Mouse (Mus musculus): ENCODE data around the gene Jmy.

The Jmy gene

DNA sequence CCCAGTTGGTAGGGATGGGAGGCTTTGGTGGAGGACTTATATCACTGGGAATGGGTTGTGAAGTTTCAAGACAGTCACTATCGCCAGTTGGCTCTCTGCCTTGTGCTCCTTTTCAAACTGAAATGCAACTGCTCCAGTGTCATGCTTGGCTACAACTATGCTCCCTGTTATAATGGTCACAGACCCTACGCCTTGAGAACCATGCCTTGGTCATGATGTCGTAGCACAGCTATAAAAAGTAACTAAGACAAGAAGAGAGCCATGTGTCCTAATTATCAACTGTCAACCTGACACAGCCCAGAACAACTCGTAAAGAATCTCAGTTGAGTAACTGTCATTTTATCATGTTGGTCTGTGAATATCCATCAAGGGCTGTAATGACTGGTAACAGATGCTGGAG is 41.0 kb downstream of the Jmy start:
- DNase-seq: peak; percentile 5 to 21

DNA sequence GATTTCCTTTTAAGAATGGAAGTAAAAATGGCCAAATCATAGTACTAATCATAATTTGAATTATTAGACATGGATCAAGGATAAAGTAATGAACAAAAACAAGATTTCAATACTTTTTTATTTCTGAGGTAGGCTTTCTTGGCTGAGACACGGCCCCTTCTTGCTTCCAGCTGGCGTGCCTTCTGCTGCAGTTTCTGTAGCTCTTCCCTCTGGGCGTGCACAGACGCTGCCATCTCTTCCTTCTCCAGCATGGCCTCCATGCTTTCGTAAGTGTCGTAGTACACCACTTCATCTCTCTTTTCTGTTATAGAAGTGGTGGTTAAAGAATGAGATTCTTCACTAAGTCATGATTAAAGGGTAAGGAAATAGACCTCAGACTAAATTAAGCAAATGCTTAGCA is 46.3 kb downstream of the Jmy start:
- DNase-seq: no peak

DNA sequence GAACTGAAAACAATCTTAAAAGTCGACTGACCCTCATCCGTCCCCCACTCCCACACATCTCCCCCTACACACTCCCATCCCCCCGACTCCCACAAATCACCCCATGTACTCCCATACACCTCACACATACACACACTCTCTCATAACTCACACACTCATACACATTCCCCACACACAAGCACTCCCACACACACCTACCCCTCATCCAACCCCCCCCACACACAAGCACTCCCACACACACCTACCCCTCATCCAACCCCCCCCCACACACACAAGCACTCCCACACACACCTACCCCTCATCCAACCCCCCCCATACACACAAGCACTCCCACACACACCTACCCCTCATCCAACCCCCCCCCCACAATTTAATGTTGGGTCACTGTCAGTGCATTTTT is 59.4 kb downstream of the Jmy start:
- DNase-seq: no peak

DNA sequence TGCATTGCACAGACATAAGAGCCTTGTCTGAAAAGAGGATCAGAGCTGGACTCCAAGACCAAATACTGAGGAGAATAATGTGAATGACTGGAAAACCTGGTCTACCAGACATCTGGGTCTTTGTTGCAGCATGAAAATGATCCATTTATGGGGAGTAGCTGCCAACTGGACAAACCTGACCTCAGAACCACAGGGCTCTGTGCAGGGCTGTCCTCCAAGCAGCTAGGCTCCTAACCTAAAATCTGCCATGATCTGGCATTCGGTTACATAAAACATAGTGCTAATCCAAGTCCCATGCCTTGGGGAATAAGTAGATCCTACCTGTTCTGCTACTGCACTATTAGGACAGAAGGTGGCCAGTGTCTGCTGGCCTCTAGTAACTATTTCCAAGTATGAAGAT is 70.4 kb downstream of the Jmy start:
- no peak for DNase-seq

DNA sequence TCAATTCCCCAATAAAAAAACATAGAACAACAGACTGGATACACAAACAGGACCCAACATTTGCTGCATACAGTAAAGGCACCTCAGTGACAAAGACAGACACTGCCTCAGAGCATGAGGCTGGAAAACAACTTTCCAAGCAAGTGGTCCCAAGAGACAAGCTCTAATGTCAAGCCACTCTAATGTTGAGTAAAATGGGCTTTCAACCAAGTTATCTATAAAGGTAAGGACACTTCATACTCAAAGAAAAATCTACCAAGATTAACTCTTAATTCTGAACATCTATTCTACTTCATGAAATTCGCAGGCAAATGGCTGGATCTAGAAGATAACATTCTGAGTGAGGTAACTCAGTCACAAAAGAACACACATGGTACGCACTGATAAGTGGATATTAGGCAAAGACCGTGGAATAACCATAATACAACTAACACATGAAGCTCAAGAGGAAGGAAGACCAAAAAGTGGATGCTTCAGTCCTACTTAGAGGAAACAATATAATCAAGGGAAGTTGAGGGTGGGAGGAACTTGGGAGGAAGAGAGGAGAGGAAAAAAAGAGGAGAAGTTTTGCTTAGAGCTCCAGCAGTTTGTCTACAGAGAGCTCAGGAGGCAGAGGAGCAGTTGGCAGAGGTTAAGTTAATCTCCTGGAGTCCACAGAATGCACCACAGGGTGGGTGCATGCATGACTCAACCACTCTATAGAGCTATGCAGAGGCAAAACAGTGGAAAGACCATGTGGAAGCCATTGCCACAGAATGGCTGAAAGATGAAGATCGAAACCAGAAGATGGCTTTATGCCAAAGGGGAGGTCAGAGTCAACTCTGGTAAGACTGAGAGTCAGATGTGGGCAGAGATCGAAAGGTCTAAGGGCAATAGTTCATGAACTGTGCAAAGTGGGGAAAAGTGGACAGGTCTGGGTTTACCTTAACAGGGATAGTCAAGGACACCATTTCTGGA is 71.4 kb downstream of the Jmy start:
- DNase-seq: no peak

DNA sequence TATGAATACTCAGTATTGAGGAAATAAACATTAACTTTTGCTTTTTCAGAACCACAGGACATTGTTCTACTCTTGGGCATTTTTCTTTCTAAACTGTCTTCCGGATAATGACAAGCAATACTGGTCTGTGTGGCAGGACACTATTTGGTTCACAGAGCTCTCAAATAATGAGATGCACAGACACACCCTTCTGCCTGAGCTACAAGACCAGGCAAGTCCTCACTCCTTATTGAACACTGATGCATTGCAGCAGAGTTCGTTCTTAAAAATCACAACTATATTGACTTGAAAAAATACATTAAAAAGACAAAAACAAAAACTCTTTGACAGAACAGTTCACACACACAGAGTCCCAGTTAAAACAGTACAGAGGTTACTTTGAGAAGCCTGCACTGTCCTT is 76.4 kb downstream of the Jmy start:
- DNase-seq: no peak

DNA sequence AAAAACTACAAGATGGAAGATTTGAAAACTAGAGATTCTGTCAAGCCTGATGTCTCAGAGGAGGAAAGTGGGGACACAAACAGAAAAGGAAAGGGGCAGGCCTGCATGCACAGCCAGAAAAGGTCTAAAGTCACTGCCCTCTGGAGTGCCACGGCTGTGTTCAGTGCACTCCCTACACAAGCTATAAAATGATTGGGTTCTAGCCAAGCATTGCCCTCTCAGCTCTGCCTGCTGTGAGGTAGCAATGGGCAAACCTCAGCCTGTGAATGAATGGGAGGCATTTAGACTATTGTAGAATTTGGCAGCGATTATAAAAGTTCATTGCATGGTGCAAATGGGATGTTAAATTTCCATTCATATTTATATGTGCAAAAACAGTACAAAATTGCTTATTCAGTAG is 79.8 kb downstream of the Jmy start:
- DNase-seq: no peak

DNA sequence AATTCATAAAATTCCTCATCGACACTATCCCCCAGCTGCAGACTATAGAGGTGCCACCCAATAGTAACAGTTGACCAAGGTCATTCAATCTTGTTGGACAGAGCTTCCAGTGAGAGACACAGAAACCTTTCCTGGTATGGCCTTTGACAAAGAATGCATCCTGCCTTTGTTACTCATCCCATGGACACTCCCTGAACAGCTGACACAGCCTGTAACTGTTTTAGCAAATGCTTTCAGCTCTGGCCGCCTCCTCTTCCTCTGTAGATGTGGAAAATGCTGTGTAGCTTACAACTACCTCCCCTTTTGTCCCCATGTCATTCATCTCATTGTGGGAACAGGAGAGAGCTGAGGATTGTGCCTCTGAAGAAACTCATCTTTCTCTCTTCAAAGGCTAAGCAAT is 81.3 kb downstream of the Jmy start:
- DNase-seq: no peak

DNA sequence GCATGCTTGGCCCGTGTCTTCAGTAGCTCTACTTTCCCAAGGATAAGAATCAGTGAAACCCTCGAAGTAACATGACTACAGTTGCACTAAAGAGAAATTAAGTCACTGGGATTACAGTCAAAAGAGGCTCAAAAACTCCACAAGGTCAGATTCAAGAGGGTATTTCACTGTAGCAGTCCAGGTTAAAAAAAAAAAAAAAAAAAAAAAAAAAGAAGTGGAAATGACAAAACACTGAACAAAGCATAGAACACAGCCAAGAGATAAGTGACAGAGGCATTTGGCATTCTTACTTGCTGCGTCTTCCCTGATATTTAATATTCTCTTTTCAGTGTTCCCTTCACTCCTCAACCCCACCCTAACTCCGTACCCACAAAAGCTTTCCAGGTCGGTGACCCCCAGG is 84.6 kb downstream of the Jmy start:
- DNase-seq: no peak

DNA sequence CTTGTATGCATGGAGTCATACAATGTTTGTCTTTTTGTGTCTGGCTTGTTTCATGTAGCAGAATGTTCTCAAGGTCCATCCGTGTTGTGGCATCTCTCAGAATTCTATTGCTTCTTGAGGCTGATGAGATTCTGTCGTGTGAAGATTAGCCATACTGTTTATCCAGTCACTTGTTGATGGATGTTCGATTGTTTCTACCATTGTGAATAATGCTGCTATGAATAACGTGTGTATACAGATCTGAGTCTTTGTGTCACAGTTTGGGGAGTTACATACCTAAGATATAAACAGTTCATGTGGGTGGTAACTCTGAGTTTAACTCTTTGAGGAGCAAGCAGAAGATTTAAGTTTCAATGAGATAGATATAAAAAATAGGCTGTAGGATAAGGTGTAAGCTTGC is 89.3 kb downstream of the Jmy start:
- no peak for DNase-seq

DNA sequence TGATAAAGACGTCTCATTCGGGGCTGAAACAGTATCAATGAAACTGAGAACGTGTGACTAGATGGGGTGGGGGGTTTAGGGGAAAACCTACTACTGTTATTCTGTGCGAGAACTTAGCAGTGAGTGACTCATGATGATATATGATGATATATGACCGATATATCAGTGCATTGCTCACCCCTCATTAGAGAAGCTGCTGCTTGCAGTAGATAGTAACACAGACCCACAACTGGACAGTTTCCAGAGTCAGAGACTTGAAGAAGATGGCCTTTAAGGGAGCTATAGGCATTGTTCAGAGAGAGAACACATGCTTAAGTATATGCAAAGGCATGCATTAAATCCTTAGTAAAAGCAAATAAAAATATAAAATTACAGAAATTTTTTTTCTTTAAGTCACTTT is 92.8 kb downstream of the Jmy start:
- no peak for DNase-seq

DNA sequence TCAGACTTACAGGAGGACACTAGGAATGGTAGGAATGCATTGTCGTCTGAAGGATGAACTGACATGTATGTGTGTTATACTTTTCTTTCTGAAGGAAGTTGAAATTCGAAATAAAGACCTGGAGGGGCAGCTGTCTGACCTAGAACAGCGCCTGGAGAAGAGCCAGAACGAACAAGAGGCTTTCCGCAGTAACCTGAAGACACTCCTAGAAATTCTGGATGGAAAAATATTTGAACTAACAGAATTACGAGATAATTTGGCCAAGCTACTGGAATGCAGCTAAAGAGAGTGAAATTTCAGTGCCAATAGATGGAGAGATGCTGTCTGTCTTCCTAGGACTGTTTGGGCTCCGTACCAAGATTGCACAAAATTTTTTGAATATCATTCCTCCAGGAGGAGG is 97.7 kb downstream of the Jmy start:
- no peak for DNase-seq

DNA sequence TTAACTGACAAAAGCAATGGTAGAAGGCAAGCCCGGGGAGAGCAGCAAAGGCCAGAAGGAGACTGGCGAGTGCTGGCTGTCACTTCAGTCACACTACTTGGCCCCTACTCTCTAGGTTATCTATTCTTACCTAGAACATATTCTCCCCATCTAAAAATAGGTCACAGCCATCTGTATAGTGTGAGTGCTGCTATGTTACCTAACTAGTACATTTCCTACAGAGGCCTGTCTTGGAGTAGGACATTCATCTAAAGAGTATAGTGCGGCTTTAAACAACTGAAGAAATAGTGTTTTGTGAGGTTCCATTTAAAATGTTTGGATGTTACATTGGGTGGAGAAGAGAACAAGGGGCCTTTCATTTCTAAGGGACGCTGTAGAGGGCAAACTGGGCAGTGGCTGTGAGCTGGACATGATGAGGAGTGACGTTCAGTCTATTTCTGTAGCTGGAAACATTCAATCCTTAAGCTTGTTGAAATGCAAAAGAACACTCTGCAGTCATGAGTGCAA is 99.8 kb downstream of the Jmy start:
- DNase-seq: no peak

DNA sequence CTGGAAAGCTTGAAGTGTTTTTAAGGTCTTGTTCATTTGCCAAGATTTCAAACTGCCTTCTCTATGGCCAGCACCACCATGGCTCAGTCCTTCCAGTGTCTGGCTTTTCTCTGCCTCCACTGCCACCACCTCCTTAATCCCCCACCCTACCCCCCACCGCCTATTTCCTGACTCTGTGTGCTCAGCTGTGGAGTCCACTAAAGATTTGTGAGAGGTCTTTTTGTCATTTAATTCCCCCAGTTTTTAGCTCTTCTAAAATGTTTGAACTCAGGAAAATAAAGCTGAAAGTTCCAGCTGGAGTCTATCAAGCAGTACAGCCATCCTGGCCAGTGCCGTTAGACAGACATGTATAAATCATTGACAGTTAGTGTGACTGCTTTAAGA is 110.4 kb downstream of the Jmy start:
- DNase-seq: peak in 1 of 2 experiments; percentile 26

DNA sequence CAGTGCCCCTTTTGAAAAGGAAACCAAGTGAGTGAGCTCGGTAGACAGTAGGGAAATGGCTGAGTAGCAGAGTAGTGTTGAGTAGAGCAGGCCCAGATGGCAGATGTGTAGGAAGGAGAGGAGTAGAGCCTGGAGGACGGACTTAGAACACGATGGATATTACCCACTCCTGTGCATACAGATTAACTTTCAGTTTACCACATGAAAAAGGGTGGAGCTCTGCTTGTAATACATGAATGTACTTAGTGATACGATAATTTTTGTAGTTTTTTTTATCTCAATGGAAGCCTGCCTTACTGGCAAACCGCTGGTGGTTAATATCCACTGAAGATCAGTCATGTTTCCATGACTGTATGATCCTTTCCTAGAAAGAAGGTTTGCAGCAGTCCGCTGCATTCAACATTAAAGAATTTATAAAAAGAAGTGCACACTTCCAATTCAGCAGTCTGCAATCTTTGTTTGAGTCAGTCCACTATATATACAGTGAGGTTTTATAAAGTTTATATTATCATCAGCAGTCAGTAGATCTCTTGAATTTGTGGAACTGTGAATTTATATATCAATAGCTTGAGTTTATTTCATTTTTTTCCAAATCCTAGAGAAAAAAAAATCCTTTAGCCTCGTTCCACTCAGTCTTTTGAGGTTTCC is 110.9 kb downstream of the Jmy start:
- no peak for DNase-seq

DNA sequence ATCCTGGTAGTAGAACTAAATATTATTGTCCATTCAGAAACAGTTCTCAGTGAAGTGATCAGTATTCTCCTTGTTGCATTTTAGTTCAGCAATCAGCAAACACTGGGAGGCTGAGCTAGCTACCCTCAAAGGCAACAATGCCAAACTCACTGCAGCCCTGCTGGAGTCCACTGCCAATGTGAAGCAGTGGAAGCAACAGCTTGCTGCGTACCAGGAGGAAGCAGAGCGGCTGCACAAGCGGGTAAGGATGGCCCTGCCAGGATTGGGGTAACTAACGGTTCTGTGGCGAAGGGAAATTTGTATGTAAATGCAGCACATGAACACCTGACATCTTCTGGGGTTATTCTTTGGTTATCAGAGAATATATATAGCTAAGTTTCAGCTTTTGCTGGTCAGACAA is 112.2 kb downstream of the Jmy start:
- DNase-seq: no peak

DNA sequence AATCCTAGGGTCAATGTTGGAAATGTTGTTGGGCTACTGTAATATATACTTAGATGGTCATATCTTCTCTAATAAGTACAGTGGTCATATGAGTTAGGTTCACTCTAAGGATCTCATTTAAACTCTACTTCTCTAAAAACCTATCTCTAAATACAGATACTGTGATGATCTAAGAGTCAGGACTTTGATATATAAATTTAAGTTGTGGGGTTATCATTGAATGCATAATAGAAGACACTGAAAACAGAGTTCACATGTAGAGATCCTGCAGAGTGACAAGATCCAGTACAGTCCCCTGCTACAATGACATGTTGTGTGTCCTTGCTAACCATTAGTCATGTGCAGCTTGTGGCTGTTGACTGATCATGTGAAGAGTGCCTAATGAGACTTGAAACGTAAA is 114.5 kb downstream of the Jmy start:
- no peak for DNase-seq

DNA sequence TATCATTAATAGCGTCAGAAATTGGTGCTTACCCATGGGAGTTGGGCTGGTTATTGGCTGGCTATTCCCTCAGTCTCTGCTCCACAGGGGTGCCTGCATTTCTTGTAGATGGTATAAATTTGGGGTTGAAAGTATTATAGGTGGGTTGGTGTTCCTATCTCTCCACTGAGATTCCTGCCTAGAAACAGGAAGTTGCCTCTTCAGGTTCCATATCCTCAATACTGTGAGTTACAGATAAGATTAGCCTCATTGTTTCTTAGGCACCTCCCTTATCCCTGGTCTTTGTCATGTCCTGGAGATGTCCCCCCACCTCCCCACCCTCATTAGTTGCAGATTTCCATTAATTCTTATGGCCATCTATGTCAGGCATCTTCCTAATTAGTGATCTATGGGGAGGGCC is 115.1 kb downstream of the Jmy start:
- DNase-seq: no peak

DNA sequence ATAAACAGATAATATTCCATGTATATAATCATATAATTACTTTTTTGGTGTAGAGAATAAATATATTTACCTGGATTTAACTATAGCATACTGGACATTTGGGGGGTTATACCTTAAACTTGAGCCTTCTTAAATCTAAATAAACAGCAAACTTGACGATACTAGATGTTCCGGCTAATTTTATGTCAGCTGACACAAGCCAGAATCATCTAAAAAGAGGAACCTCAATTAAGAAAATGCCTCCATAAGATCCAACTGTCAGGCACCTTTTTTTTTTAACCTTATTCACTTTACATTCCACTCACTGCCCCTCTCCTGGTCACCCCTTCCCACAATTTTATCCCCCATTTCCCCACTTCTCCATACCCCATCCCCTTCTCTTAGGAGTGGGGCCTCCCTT is 116.0 kb downstream of the Jmy start:
- DNase-seq: no peak

DNA sequence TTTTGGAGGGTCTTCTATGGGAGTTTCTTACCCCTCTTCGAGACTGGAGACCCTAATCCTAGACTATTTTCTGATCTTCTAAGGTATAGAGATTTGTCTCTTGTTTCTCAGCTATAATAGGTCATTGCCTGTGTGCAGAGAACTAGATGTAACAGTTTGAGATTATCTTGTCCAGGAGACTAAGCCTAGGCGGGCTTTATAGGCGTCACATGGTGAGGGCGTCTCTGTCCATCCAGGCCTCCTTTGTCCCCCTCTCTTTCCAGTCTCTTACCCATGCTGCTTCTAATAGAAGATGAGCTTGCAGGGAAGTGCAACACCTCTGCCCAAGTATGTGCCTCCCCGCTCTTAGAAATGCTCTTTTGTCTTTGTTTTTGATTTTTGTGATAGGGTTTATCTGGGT is 116.5 kb downstream of the Jmy start:
- no peak for DNase-seq

DNA sequence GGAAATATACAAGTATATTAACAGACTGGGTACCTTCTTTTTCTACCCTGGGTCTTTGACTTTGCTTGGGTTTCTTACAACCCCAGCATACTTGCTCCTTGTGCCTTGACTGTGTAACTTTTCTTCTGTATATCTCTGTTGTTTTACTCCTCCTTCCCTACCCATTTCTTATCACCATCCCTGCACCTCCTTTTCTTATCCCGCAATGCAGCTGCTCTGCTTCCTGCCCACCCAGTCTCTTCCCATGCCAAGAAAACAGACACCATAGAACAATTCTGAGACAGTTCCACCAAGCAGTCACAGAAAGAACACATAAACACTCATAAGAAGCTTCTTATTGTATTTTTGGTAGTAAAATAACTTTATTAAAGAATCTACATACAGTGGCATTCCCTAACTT is 118.3 kb downstream of the Jmy start:
- DNase-seq: no peak

DNA sequence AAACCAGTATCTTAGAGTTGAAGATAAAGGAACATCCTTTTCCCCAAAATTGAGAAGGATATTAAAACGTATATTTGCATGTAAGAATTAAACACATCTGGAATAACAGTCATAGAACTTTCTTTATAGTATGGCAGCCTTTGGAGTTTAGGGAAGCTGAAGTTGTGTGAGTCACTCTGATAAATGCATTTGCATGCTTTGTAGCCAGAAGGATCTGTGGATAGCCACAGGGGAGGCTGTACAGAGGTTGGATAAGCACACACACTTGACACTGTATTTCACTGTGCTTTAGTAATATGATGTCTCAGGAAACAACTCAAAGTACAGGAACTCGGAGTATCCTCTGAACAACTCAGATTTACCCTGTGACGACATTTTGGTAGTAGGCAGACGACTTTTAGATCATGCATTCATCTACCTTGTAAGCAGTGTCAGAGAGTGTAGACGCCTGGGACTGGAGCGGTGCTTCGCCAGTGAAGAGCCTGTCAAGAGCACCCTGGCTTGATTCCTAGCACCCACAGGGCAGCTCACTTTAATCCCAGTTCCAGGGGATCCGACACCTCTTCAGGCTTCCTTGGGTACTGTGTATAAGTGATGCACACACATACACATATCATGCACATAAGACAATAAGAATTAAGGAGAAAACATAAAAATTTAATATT is 119.1 kb downstream of the Jmy start:
- DNase-seq: no peak

Measured in lung, postnatal 4 days (tissue).